Mouse (Mus musculus) bone marrow macrophage, adult 2 months (primary cell): Measurements from ENCODE around the gene Fbxo47. TPM values are rescaled to one million over a fixed set of nuclear protein-coding genes. Genes with fewer than 3 reads are reported as not detected.
A peak's percentile ranks its signal among the peaks of the same experiment; 100 is the strongest.

Experiments used
- H3K27ac ChIP-seq: 2 replicates; pipeline ENCODE4 v1.5.1; 2012; ENCODE audit warnings: low read depth, low read length; ENCODE audit not compliant: insufficient read depth
- H3K4me1 ChIP-seq: 2 replicates; pipeline ENCODE4 v1.6.1; 2012; ENCODE audit warnings: low read length; ENCODE audit not compliant: control insufficient read depth, insufficient read depth
- H3K4me3 ChIP-seq: 2 replicates; pipeline ENCODE4 v1.5.1; 2012; ENCODE audit warnings: mild to moderate bottlenecking, low read length, moderate library complexity; ENCODE audit not compliant: insufficient read depth
- CTCF ChIP-seq: IDR thresholded peaks from 2 replicates; pipeline ENCODE4 v1.5.1; 2012; ENCODE audit warnings: low read depth, mild to moderate bottlenecking, low read length, moderate library complexity
- POLR2A ChIP-seq: IDR thresholded peaks from 2 replicates; pipeline ENCODE4 v1.6.1; 2012; ENCODE audit warnings: mild to moderate bottlenecking, low read depth, low read length, borderline replicate concordance
- polyA plus RNA-seq: library from polyadenylated mRNA; stranded (reverse); fragments of >200 nt; gene quantifications from 2 replicates; pipeline ENCODE4 v1.2.4, GENCODE M21; 2012; ENCODE audit not compliant: missing spikeins, insufficient read depth, insufficient read length

Fbxo47 gene
- polyA plus RNA-seq, 1 experiment, result 0.67 TPM

GRCm38 (mm10) chr11:97815736-97816135, 68.2 kb downstream of the Fbxo47 start:
- no peak for TF ChIP-seq POLR2A
- no peak for TF ChIP-seq CTCF
- Histone ChIP-seq H3K4me1 (peaks cover 37% of the 10 kb centered on the region), H3K4me3 (no peak overlapping the region), H3K27ac (no peak overlapping the region)

DNA sequence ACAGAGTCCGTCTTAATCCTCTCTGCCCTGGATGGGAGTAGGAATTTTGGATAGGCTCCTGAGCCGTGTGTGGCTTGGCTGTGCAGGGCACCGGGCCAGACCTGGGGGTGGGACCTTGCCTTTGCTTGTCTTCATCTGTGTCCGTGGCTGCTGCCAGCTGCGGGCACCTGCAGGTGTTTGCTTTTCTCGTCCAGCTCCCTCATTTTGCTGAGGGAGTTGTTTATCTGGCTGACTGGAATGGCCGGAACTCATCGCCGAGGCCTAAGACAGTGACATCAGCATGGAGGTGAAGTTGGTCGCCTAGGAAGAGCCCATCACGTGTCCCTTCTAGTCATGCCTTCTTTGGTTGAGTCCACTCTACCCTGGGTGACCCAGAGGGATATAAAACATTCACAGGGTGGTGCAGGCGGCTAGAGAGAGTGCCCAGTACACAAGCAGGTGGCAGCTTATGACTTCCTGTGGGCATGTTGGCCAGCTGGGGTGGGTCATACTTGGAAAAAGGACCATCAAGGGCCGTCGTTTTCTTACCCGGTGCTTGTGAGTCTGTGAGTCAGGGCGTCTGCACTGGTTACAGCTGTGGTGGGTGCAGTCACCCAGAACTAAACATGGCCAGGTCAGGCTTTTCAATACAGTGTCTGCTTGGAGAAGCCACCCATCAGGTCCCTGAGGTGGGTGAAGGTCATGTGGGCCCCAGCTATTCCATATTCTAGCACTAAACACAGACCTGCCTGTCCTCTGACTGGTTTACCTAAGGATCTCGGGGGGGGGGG, 70.0 kb downstream of the Fbxo47 start:
- TF ChIP-seq POLR2A (no peak), CTCF (no peak)
- Histone ChIP-seq H3K4me1 (peaks cover 38% of the 10 kb centered on the region), H3K27ac (no peak overlapping the region), H3K4me3 (no peak overlapping the region)

GRCm38 (mm10) chr11:97813085-97813484, 70.9 kb downstream of the Fbxo47 start:
- TF ChIP-seq POLR2A (no peak), CTCF (no peak)
- peaks cover 38% of the 10 kb centered on the region for H3K4me1 ChIP-seq
- H3K27ac ChIP-seq, result no peak overlapping the region
- H3K4me3 ChIP-seq, result no peak overlapping the region

GRCm38 (mm10) chr11:97812491-97812921, 71.4 kb downstream of the Fbxo47 start:
- Histone ChIP-seq H3K4me1 (peaks cover 39% of the 10 kb centered on the region), H3K4me3 (no peak overlapping the region), H3K27ac (no peak overlapping the region)
- TF ChIP-seq POLR2A (no peak), CTCF (no peak)

- Histone ChIP-seq H3K4me1 (peaks cover 36% of the 10 kb centered on the region), H3K4me3 (no peak overlapping the region), H3K27ac (no peak overlapping the region)
- TF ChIP-seq CTCF (no peak), POLR2A (no peak)
These were observed 72.2 kb downstream of the Fbxo47 start for GRCm38 (mm10) chr11:97811569-97812362.

DNA sequence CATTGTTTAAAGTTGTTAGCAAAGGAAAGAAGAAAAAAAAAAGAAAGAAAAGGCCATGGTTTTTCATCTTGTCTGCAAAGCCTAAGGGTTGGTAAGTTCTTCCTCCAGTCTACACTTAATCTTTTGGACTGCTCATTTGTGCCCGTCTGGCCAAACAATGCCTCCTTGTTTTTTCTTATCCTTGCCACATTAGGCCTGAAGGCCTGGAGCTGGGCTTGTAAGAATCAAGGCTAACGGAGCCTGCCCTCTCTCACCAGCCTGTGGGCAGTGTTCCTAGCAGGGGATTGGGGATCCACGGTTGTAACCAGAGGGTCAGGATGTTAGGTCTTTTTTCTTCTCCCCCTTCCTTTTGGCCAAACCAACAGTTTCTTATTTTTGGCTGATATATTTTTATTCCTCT, 73.0 kb downstream of the Fbxo47 start:
- Histone ChIP-seq H3K4me1 (peaks cover 40% of the 10 kb centered on the region), H3K27ac (no peak overlapping the region), H3K4me3 (no peak overlapping the region)
- TF ChIP-seq CTCF (no peak), POLR2A (no peak)

- Histone ChIP-seq H3K4me1 (peaks cover 46% of the 10 kb centered on the region), H3K27ac (no peak overlapping the region), H3K4me3 (no peak overlapping the region)
- TF ChIP-seq POLR2A (no peak), CTCF (no peak)
These were observed 73.6 kb downstream of the Fbxo47 start for GRCm38 (mm10) chr11:97810356-97810755.

DNA sequence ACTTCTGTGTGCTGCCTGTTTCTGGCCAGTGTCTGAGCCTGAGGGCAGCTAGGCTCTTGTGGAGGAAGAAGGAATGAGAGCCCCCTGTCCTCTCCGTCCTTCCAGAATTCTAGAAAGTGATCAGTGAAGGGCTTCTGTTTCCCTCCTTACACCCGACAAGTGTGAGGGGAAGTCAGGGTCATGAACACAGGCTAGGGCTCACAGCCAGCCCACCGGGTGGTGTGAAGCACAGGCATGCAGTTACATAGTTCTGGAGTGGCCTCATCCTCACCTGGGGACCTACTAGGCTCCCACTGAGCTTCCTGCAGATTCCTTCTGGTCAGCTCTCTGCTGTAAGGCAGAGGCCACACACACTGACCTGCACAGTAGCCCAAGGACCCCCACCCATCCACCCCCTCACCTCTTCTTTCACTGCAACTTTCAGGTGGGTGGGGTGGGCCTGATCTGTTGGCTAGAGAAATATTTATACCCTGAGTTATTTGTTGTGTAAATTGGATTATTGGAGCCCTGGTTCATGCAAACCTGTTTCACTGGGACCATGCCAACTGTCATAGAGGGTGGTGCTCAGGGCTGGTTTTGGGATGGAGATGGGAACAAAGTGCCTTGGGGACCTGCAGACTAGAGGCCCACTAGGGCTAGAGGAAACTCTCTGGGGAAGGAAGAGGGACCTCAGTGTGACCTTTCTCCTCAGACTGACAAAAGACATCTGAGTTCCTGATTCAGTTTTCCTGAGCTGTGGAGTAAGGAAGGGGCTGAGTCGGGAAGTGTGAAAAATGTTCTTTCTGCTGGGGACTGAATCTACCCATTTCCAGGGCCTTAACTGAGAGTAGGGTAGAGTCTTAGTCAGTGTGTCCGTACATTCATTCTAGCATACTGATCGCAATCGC, 74.5 kb downstream of the Fbxo47 start:
- no peak for TF ChIP-seq CTCF
- TF ChIP-seq POLR2A, result no peak
- Histone ChIP-seq H3K4me3 (no peak overlapping the region), H3K4me1 (peaks cover 53% of the 10 kb centered on the region), H3K27ac (0 out of 2 replicates have a peak overlapping the region, but pooled peaks have one; percentile 2)

DNA sequence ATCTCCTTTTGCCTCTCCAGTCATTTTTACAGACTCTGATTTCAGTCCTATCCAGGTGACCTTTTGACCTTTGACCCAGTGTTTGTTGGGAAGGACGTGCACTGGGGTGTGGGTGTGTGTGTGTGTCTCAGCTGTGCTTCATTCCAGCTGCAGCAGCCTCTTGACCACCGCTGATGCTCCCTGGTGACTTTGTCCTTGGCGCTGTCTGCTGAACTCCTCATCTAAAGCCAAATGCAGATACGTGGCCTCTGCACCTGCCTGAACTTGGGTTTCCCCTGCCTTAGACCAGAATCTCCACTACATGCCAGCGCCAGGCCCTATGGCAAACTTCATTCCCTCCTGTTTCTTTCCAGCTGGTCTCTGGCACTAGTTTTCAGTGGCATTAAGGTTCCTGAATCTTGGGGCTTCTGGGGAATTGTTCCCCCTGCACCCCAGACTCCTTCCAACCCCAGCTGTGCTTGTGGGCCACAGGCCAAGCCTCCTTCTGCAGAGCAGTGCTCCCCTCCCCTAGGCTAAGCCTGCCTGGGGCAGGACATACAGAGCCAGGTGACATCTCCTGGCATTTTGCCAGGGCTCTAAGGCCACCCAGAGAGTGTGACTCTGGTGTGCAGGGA, 75.2 kb downstream of the Fbxo47 start:
- H3K27ac ChIP-seq, result no peak overlapping the region
- H3K4me1 ChIP-seq, result peaks cover 59% of the 10 kb centered on the region
- no peak for TF ChIP-seq CTCF
- no peak for TF ChIP-seq POLR2A
- H3K4me3 ChIP-seq, result no peak overlapping the region
